Mouse (Mus musculus) CH12.LX (cell line): ENCODE data around the gene Tspan33. TPM values are rescaled to one million over a fixed set of nuclear protein-coding genes. Genes with fewer than 3 reads are reported as not detected.

Experiments used
- DNase-seq: peaks from one replicate; pipeline ENCODE4 v3.0.0-alpha.2; 2013; ENCODE audit errors: extremely low read depth
- H3K27ac ChIP-seq: 2 replicates; pipeline ENCODE4 v1.5.1; 2012; ENCODE audit warnings: low read depth, mild to moderate bottlenecking, control low read depth, moderate library complexity; ENCODE audit not compliant: insufficient read depth
- H3K27me3 ChIP-seq: replicated peaks from 2 replicates; pipeline ENCODE3; 2012; ENCODE audit warnings: inconsistent platforms
- H3K36me3 ChIP-seq, 2 experiments: replicated peaks in 1 of 2; 2 replicates each; pipeline versions ENCODE3 to v1.6.1; 2012; ENCODE audit warnings: inconsistent platforms in 1 of 2, low read length in 1 of 2, mild to moderate bottlenecking in 1 of 2, mixed read lengths in 1 of 2, moderate library complexity in 1 of 2; ENCODE audit not compliant: control insufficient read depth in 1 of 2, insufficient read depth in 1 of 2
- H3K4me1 ChIP-seq, 2 experiments: 2 replicates each; pipeline ENCODE4 v1.6.1; 2012; ENCODE audit warnings: inconsistent platforms in 1 of 2, moderate library complexity in 1 of 2; ENCODE audit not compliant: insufficient read depth in 2 of 2, control insufficient read depth in 1 of 2
- H3K4me2 ChIP-seq: 2 replicates; pipeline ENCODE4 v1.6.1; 2012; ENCODE audit warnings: low read depth, mild to moderate bottlenecking, control low read depth; ENCODE audit not compliant: poor library complexity, insufficient read depth, severe bottlenecking
- H3K4me3 ChIP-seq, 3 experiments: fragments of 150-350 bp in 1 of 3; sonication (generic) in 1 of 3; replicated peaks in 1 of 3; 2 replicates each; pipeline versions ENCODE3 to v1.5.1; 2011 to 2012; ENCODE audit warnings: low read depth in 2 of 3, low read length in 2 of 3, mild to moderate bottlenecking in 2 of 3, moderate library complexity in 2 of 3, control low read depth in 1 of 3, improper control_type of control experiment in 1 of 3, inconsistent platforms in 1 of 3, mixed read lengths in 1 of 3; ENCODE audit not compliant: poor library complexity in 1 of 3
- H3K79me2 ChIP-seq: replicated peaks from 2 replicates; pipeline ENCODE4 v1.6.1; 2012; ENCODE audit warnings: mild to moderate bottlenecking, moderate library complexity; ENCODE audit not compliant: control insufficient read depth, poor library complexity, insufficient read depth, severe bottlenecking; ENCODE audit errors: extremely low read depth
- H3K9ac ChIP-seq: 2 replicates; pipeline ENCODE4 v1.6.1; 2012; ENCODE audit warnings: low read depth, mild to moderate bottlenecking, control low read depth, moderate library complexity; ENCODE audit not compliant: insufficient read depth
- H3K9me3 ChIP-seq: replicated peaks from 2 replicates; pipeline ENCODE3; 2012; ENCODE audit warnings: low read length, inconsistent platforms, mixed read lengths
- BHLHE40 ChIP-seq: IDR thresholded peaks from 2 replicates; pipeline ENCODE4 v1.6.1; 2011; ENCODE audit warnings: mild to moderate bottlenecking, low read depth, low read length, improper control_type of control experiment
- CHD2 ChIP-seq: IDR thresholded peaks from 2 replicates; pipeline ENCODE4 v1.6.1; 2011; ENCODE audit warnings: low read length, improper control_type of control experiment
- CTCF ChIP-seq, 2 experiments: IDR thresholded peaks in 1 of 2; conservative IDR thresholded peaks in 1 of 2; 2 replicates each; pipeline ENCODE4 v1.5.1; 2011 to 2012; ENCODE audit warnings: low read depth in 2 of 2, low read length in 2 of 2, improper control_type of control experiment in 1 of 2, inconsistent platforms in 1 of 2, mild to moderate bottlenecking in 1 of 2, moderate library complexity in 1 of 2
- EP300 ChIP-seq: IDR thresholded peaks from 2 replicates; pipeline ENCODE4 v1.6.1; 2011; ENCODE audit warnings: low read length, improper control_type of control experiment
- KAT2A ChIP-seq: IDR thresholded peaks from 2 replicates; pipeline ENCODE4 v1.6.1; 2012; ENCODE audit warnings: low read length, improper control_type of control experiment, inconsistent platforms; ENCODE audit not compliant: insufficient replicate concordance
- MAFK ChIP-seq: IDR thresholded peaks from 2 replicates; pipeline ENCODE4 v1.6.1; 2011; ENCODE audit warnings: low read length, improper control_type of control experiment; ENCODE audit not compliant: insufficient replicate concordance
- MEF2A ChIP-seq: IDR thresholded peaks from 2 replicates; pipeline ENCODE4 v1.6.1; 2014; ENCODE audit warnings: low read depth, mild to moderate bottlenecking, inconsistent platforms, low read length, improper control_type of control experiment, borderline replicate concordance
- MYC ChIP-seq: IDR thresholded peaks from 2 replicates; pipeline ENCODE4 v1.6.1; 2011; ENCODE audit warnings: low read depth, mild to moderate bottlenecking, improper control_type of control experiment, low read length
- NRF1 ChIP-seq: IDR thresholded peaks from 2 replicates; pipeline ENCODE4 v1.6.1; 2014; ENCODE audit warnings: low read depth, mild to moderate bottlenecking, inconsistent platforms, low read length, improper control_type of control experiment, moderate library complexity
- PAX5 ChIP-seq: IDR thresholded peaks from 2 replicates; pipeline ENCODE4 v1.6.1; 2012; ENCODE audit warnings: low read length, inconsistent platforms, mixed read lengths
- POLR2A ChIP-seq: IDR thresholded peaks from 2 replicates; pipeline ENCODE4 v1.6.1; 2011; ENCODE audit warnings: low read depth, mild to moderate bottlenecking, improper control_type of control experiment, low read length
- RAD21 ChIP-seq: IDR thresholded peaks from 2 replicates; pipeline ENCODE4 v1.6.1; 2011; ENCODE audit warnings: low read depth, mild to moderate bottlenecking, low read length, improper control_type of control experiment, moderate library complexity
- RCOR1 ChIP-seq: conservative IDR thresholded peaks from 2 replicates; pipeline ENCODE4 v1.6.1; 2012; ENCODE audit warnings: low read depth, mild to moderate bottlenecking, inconsistent platforms, low read length, improper control_type of control experiment
- SIN3A ChIP-seq: IDR thresholded peaks from 2 replicates; pipeline ENCODE4 v1.6.1; 2012; ENCODE audit warnings: low read length, improper control_type of control experiment, inconsistent platforms
- SMC3 ChIP-seq: IDR thresholded peaks from 2 replicates; pipeline ENCODE4 v1.6.1; 2011; ENCODE audit warnings: low read depth, low read length, improper control_type of control experiment
- TBP ChIP-seq: conservative IDR thresholded peaks from 2 replicates; pipeline ENCODE4 v1.6.1; 2011; ENCODE audit warnings: low read depth, low read length, improper control_type of control experiment
- UBTF ChIP-seq: IDR thresholded peaks from 2 replicates; pipeline ENCODE4 v1.6.1; 2012; ENCODE audit warnings: low read depth, mild to moderate bottlenecking, inconsistent platforms, low read length, improper control_type of control experiment, moderate library complexity
- ZMIZ1 ChIP-seq: IDR thresholded peaks from 2 replicates; pipeline ENCODE4 v1.6.1; 2012; ENCODE audit warnings: low read depth, mild to moderate bottlenecking, inconsistent platforms, low read length, improper control_type of control experiment
- dilution Hi-C: fragments of 300-500 bp; cut with MboI; formaldehyde crosslinking; loops from 2 replicates; pipeline ENCODE4 v1.14.3; 2020; ENCODE audit warnings: low sequenced_read_pairs; ENCODE audit not compliant: extremely low pct_unique_long_range_greater_than_20kb, extremely low pct_ligation_motif_present
- in situ Hi-C: fragments of 300-500 bp; cut with MboI; formaldehyde crosslinking; loops from 3 replicates; pipeline ENCODE4 v1.14.3; 2019; ENCODE audit warnings: low sequenced_read_pairs, low pct_ligation_motif_present, low pct_unique_long_range_greater_than_20kb, mixed read lengths
- polyA plus RNA-seq: library from polyadenylated mRNA; unstranded; fragments of >175 nt; gene quantifications from 2 replicates; pipeline ENCODE4 v1.2.1, GENCODE M21; 2012; ENCODE audit warnings: low read depth; ENCODE audit not compliant: insufficient read length
- total RNA-seq, 2 experiments: library from RNA; depleted of rRNA; stranded (reverse); fragments of 300-350 nt in 1 of 2; fragments of >200 nt in 1 of 2; gene quantifications; 2 replicates each; pipeline ENCODE4 v1.2.3; 2012 to 2014

The Tspan33 gene
- total and polyA plus RNA-seq, 3 experiments = 8.5 to 12.2 (median 10.4) TPM

GRCm38 (mm10) chr6:29729491-29729890 is 35.5 kb downstream of the Tspan33 start:
- no peaks in the 10 kb centered on the region for H3K79me2 ChIP-seq
- H3K27ac ChIP-seq = no peak overlapping the region
- no peak overlapping the region for H3K4me3 ChIP-seq
- H3K9ac ChIP-seq = no peak overlapping the region
- DNase-seq = no peak
- in situ Hi-C loops = no loop called here
- H3K9me3 ChIP-seq = no peaks in the 10 kb centered on the region
- no peaks in the 10 kb centered on the region for H3K27me3 ChIP-seq
- H3K4me2 ChIP-seq = no peak overlapping the region
- H3K4me1 ChIP-seq = peaks cover 6 to 9% of the 10 kb centered on the region in 2 experiments; a peak in 2 of 4 replicates
- H3K36me3 ChIP-seq = no peaks in the 10 kb centered on the region
- dilution Hi-C loops = no loop called here
- no peak for TF ChIP-seq KAT2A
- no peak for TF ChIP-seq MEF2A
- no peak for TF ChIP-seq MAFK
- no peak for TF ChIP-seq UBTF
- no peak for TF ChIP-seq BHLHE40
- no peak for TF ChIP-seq RCOR1
- no peak for TF ChIP-seq CHD2
- TF ChIP-seq SMC3 = no peak
- TF ChIP-seq POLR2A = no peak
- TF ChIP-seq NRF1 = no peak
- TF ChIP-seq PAX5 = no peak
- TF ChIP-seq MYC = no peak
- no peak for TF ChIP-seq ZMIZ1
- no peak for TF ChIP-seq CTCF (conservative IDR thresholded peaks at IDR 0.05 in 1 of 2, IDR thresholded peaks at IDR 0.05 in 1 of 2; ENCODE audit: low read depth in 2 of 2, low read length in 2 of 2)
- no peak for TF ChIP-seq EP300

GRCm38 (mm10) chr6:29735336-29735688 is 41.3 kb downstream of the Tspan33 start, which contains the start of gene Smo:
Gene Smo (plus strand): TSS chr6:29735503.
- TF ChIP-seq ZMIZ1 = no peak
- no peak for TF ChIP-seq TBP
- no peak for TF ChIP-seq SIN3A
- no peak for TF ChIP-seq RAD21
- no peak for TF ChIP-seq POLR2A
- no peak for TF ChIP-seq MEF2A
- TF ChIP-seq, all 38 proteins: peak for 0
- no peak within 1 kb of the TSS for H3K27ac ChIP-seq
- dilution Hi-C loops (no loop called here), in situ Hi-C loops (no loop called here)
- H3K4me3 ChIP-seq = no peak within 1 kb of the TSS
- DNase-seq = no peak
- H3K9ac ChIP-seq = no peak within 1 kb of the TSS
- H3K9me3 ChIP-seq = no peaks in the 10 kb centered on the region
- H3K36me3 ChIP-seq = no peaks in the 10 kb centered on the region
- H3K79me2 ChIP-seq = no peaks in the 10 kb centered on the region
- no peaks in the 10 kb centered on the region for H3K27me3 ChIP-seq
- no peak within 1 kb of the TSS for H3K4me2 ChIP-seq
- H3K4me1 ChIP-seq = no peaks in the 10 kb centered on the region
